22 mouse cellular contexts compared by ENCODE assay signal in genomic region chr8:13205311-13205710, GRCm38 (mm10). TPM values are rescaled to one million over a fixed set of nuclear protein-coding genes. Genes with fewer than 3 reads are reported as not detected.
DNase-seq lines count a peak whose midpoint lies in the region; ATAC-seq and TF ChIP-seq lines count a peak whose summit lies in the region.
"Had no signal": no experiment of that assay in that cellular context is flagged by ENCODE, and none has a peak within 500 bp of the region (broad histone marks: within the 10 kb centered on the region; RNA-seq: fewer than 3 reads in every experiment).

No protein-coding gene starts in this region.

- H3K27me3 ChIP-seq in heart, embryonic 10.5 days (ENCODE audit: insufficient read depth, poor library complexity, severe bottlenecking): peaks cover 27% of the 10 kb centered on the region
- H3K27me3 ChIP-seq in lung, postnatal 0 days (replicated peaks; ENCODE audit: insufficient read depth, low read length): peaks cover 15% of the 10 kb centered on the region
- peaks cover 14% of the 10 kb centered on the region; the same call in 1 of the 2 replicates for H3K27me3 ChIP-seq in forebrain, postnatal 0 days (ENCODE audit: insufficient read depth, low read length)

- peak overlapping the region; percentile 44; the same call in 1 of the 2 replicates for H3K27ac ChIP-seq in heart, embryonic 10.5 days
- H3K27ac ChIP-seq in lung, postnatal 0 days (ENCODE audit: low read length): no peak overlapping the region
- H3K27ac ChIP-seq in forebrain, postnatal 0 days (ENCODE audit: low read depth, low read length): no peak overlapping the region
- H3K27ac ChIP-seq in left cerebral cortex, adult 2 months: no peak overlapping the region
- H3K27ac ChIP-seq: embryonic facial prominence, embryonic 12.5 days; hindbrain, embryonic 15.5 days; limb, embryonic 10.5 days; midbrain, embryonic 13.5 days; neural tube, embryonic 13.5 days had no signal

- peaks cover 66% of the 10 kb centered on the region for H3K4me1 ChIP-seq in heart, embryonic 10.5 days
- H3K4me1 ChIP-seq in lung, postnatal 0 days (ENCODE audit: insufficient read depth, low read depth, low read length): peaks cover 12% of the 10 kb centered on the region; the same call in 1 of the 2 replicates
- H3K4me1 ChIP-seq in lung, adult 2 months (ENCODE audit: control insufficient read depth, insufficient read depth, low read length): peaks cover 19% of the 10 kb centered on the region
- H3K4me1 ChIP-seq in forebrain, postnatal 0 days (ENCODE audit: insufficient read depth): no peaks in the 10 kb centered on the region

- no peak for TF ChIP-seq CTCF in lung, postnatal 0 days (IDR thresholded peaks at IDR 0.05)
- TF ChIP-seq CTCF in lung, adult 2 months (IDR thresholded peaks at IDR 0.05; ENCODE audit: insufficient read depth, low read length): no peak
- TF ChIP-seq CTCF in forebrain, postnatal 0 days (IDR thresholded peaks at IDR 0.05; ENCODE audit: low read depth): no peak
- TF ChIP-seq CTCF in left cerebral cortex, adult 2 months (IDR thresholded peaks at IDR 0.05): no peak

- H3K4me2 ChIP-seq in lung, postnatal 0 days (replicated peaks; ENCODE audit: low read depth, low read length): no peak overlapping the region
- H3K4me2 ChIP-seq in forebrain, postnatal 0 days (ENCODE audit: low read depth): no peak overlapping the region
- H3K4me2 ChIP-seq: embryonic facial prominence, embryonic 12.5 days; hindbrain, embryonic 15.5 days; midbrain, embryonic 13.5 days; neural tube, embryonic 13.5 days; stomach, embryonic 15.5 days had no signal

- H3K4me3 ChIP-seq in heart, embryonic 10.5 days: no peak overlapping the region
- H3K4me3 ChIP-seq in lung, postnatal 0 days (ENCODE audit: low read depth, low read length): no peak overlapping the region
- no peak overlapping the region for H3K4me3 ChIP-seq in lung, adult 2 months (replicated peaks; ENCODE audit: extremely low read depth, low read depth, low read length)
- no peak overlapping the region for H3K4me3 ChIP-seq in forebrain, postnatal 0 days (ENCODE audit: low read depth, low read length)
- H3K4me3 ChIP-seq in left cerebral cortex, adult 2 months: no peak overlapping the region
- H3K4me3 ChIP-seq: embryonic facial prominence, embryonic 12.5 days; hindbrain, embryonic 15.5 days; limb, embryonic 10.5 days; midbrain, embryonic 13.5 days; neural tube, embryonic 13.5 days; stomach, embryonic 15.5 days had no signal

- TF ChIP-seq EP300 in lung, postnatal 0 days (IDR thresholded peaks at IDR 0.05): no peak

- no peak for DNase-seq in heart, embryonic 10.5 days (ENCODE audit: low spot score)
- no peak for DNase-seq in heart, adult 8-10 months (ENCODE audit: low spot score)
- DNase-seq in lung, postnatal 0 days (ENCODE audit: low spot score): no peak
- no peak for DNase-seq in lung, adult 2 months
- DNase-seq in lung, postnatal 14 days: peak; percentile 47
- DNase-seq in forebrain, postnatal 0 days: no peak
- no peak for DNase-seq in left cerebral cortex, adult 9 months (ENCODE audit: low spot score in 2 of 2)
- no peak for DNase-seq in left cerebral cortex, adult 2 months (ENCODE audit: extremely low spot score in 1 of 2, low spot score in 2 of 2)
- DNase-seq: adrenal gland, postnatal 36 days; cerebellum, adult 8-10 months; heart, postnatal 4 days; right cerebral cortex, postnatal 14 days had no signal

- peaks cover 7% of the 10 kb centered on the region; the same call in 1 of the 2 replicates for H3K36me3 ChIP-seq in heart, embryonic 10.5 days
- no peaks in the 10 kb centered on the region for H3K36me3 ChIP-seq in lung, postnatal 0 days (ENCODE audit: insufficient read depth, low read length)
- no peaks in the 10 kb centered on the region for H3K36me3 ChIP-seq in forebrain, postnatal 0 days (ENCODE audit: insufficient read depth)
- H3K36me3 ChIP-seq: embryonic facial prominence, embryonic 12.5 days; hindbrain, embryonic 15.5 days; limb, embryonic 10.5 days; midbrain, embryonic 13.5 days; neural tube, embryonic 13.5 days; stomach, embryonic 15.5 days had no signal

- no peaks in the 10 kb centered on the region for H3K9me3 ChIP-seq in heart, embryonic 10.5 days
- no peaks in the 10 kb centered on the region for H3K9me3 ChIP-seq in lung, postnatal 0 days (ENCODE audit: low read length)
- H3K9me3 ChIP-seq in forebrain, postnatal 0 days (ENCODE audit: low read length): no peaks in the 10 kb centered on the region
- H3K9me3 ChIP-seq: embryonic facial prominence, embryonic 12.5 days; hindbrain, embryonic 15.5 days; limb, embryonic 10.5 days; midbrain, embryonic 13.5 days; neural tube, embryonic 13.5 days; stomach, embryonic 15.5 days had no signal

- ATAC-seq in lung, postnatal 0 days: peak; percentile 16; the same call in 1 of the 2 replicates
- ATAC-seq in forebrain, postnatal 0 days: no peak
- ATAC-seq: forebrain, embryonic 16.5 days; midbrain, embryonic 13.5 days had no signal

- WGBS in heart, embryonic 10.5 days: 82% methylated on average over 5 of the region's 5 CpGs
- WGBS in lung, postnatal 0 days: 60% methylated on average over 5 of the region's 5 CpGs
- 60% methylated on average over 5 of the region's 5 CpGs for WGBS in lung, adult 2 months
- WGBS in forebrain, postnatal 0 days: 78% methylated on average over 5 of the region's 5 CpGs

- intact Hi-C loops in left cerebral cortex, adult 2 months (cut with DNase I): no loop called here

- TF ChIP-seq POLR2A in lung, adult 2 months (IDR thresholded peaks at IDR 0.05; ENCODE audit: borderline replicate concordance, extremely low read depth, low read depth, low read length): no peak

- H3K9ac ChIP-seq in lung, postnatal 0 days (replicated peaks; ENCODE audit: low read depth): no peak overlapping the region
- no peak overlapping the region for H3K9ac ChIP-seq in forebrain, postnatal 0 days
- H3K9ac ChIP-seq: embryonic facial prominence, embryonic 12.5 days; hindbrain, embryonic 15.5 days; midbrain, embryonic 13.5 days; neural tube, embryonic 13.5 days; stomach, embryonic 15.5 days had no signal

RNA-seq across cellular contexts. Expression of gene Grtp1, which starts 4.9 kb away (rescaled TPM):
- 30.5 and 34.0 TPM in 2 replicates for polyA plus RNA-seq in heart, embryonic 10.5 days (2016; fragmentation: Nextera tagmentation; extraction: Ambion mirVana)
- 1 to 10 TPM; 3.7 to 6.6 (median 4.6) TPM for total RNA-seq in heart, adult 8-10 months (2022)
- polyA plus RNA-seq in lung, postnatal 0 days (2015; fragmentation: Nextera tagmentation; extraction: Ambion mirVana): 2.0 and 2.5 TPM in 2 replicates
- polyA plus RNA-seq in lung, adult 2 months (2012; rRNA removed): 19.0 and 21.4 TPM in 2 replicates
- total RNA-seq in forebrain, postnatal 0 days (2014; rRNA removed): 10.8 and 13.2 TPM in 2 replicates
- polyA plus RNA-seq in forebrain, postnatal 0 days (2015; fragmentation: Nextera tagmentation; extraction: Ambion mirVana): 17.2 and 22.7 TPM in 2 replicates
- 1 to 10 TPM; 3.1 to 5.0 TPM for total RNA-seq in left cerebral cortex, adult 2 months (2021)
- total RNA-seq: granulocyte monocyte progenitor cell, adult 5-6 weeks had no signal

RNA-seq across cellular contexts. Expression of gene Lamp1, which starts 46.4 kb away (rescaled TPM):
- 290 and 334 TPM in 2 replicates for polyA plus RNA-seq in heart, embryonic 10.5 days (2016; fragmentation: Nextera tagmentation; extraction: Ambion mirVana)
- 100 to 1,000 TPM; 413 to 443 (median 429) TPM for total RNA-seq in heart, adult 8-10 months (2022)
- 508 and 522 TPM in 2 replicates for polyA plus RNA-seq in lung, postnatal 0 days (2015; fragmentation: Nextera tagmentation; extraction: Ambion mirVana)
- polyA plus RNA-seq in lung, adult 2 months (2012; rRNA removed): 602 and 729 TPM in 2 replicates
- 270 and 295 TPM in 2 replicates for total RNA-seq in forebrain, postnatal 0 days (2014; rRNA removed)
- 356 and 373 TPM in 2 replicates for polyA plus RNA-seq in forebrain, postnatal 0 days (2015; fragmentation: Nextera tagmentation; extraction: Ambion mirVana)
- 100 to 1,000 TPM; 251 to 255 TPM for total RNA-seq in left cerebral cortex, adult 2 months (2021)

RNA-seq across cellular contexts. Expression of gene Adprhl1, which starts 48.7 kb away (rescaled TPM):
- polyA plus RNA-seq in heart, embryonic 10.5 days (2016; fragmentation: Nextera tagmentation; extraction: Ambion mirVana): 49.3 and 117 TPM in 2 replicates
- 100 to 1,000 TPM; 586 to 686 (median 600) TPM for total RNA-seq in heart, adult 8-10 months (2022)
- 0.93 and 1.0 TPM in 2 replicates for polyA plus RNA-seq in lung, postnatal 0 days (2015; fragmentation: Nextera tagmentation; extraction: Ambion mirVana)
- 0.91 and 2.2 TPM in 2 replicates for polyA plus RNA-seq in lung, adult 2 months (2012; rRNA removed)
- 0.67 and 1.2 TPM in 2 replicates for total RNA-seq in forebrain, postnatal 0 days (2014; rRNA removed)
- polyA plus RNA-seq in forebrain, postnatal 0 days (2015; fragmentation: Nextera tagmentation; extraction: Ambion mirVana): not detected in 2 replicates
- 1 to 10 TPM; 1.4 to 1.7 TPM for total RNA-seq in left cerebral cortex, adult 2 months (2021)
- total RNA-seq: CH12.LX; granulocyte monocyte progenitor cell, adult 5-6 weeks; megakaryocyte progenitor cell, adult 5-6 weeks had no signal
- polyA plus RNA-seq: forebrain, embryonic 16.5 days; limb, embryonic 10.5 days had no signal

Comparison
In these comparisons a context has a peak if more than half of its experiments do, and no peak if none do; other contexts are left out.
1. RNA of gene Adprhl1, which starts 48.7 kb away (polyA plus RNA-seq): 49.3 to 117 TPM in heart, embryonic 10.5 days; 0.91 to 2.2 TPM in lung, adult 2 months, 0.93 to 1.0 TPM in lung, postnatal 0 days and not detected in forebrain, postnatal 0 days; every median in the first group is over 10 times any median in the second.